Mouse (Mus musculus) cerebellum, adult 2 months (tissue): ENCODE measurements around the gene Ccng2.

Experiments
- CTCF ChIP-seq: fragments of 200-500 bp; IDR thresholded peaks from 2 replicates; pipeline ENCODE4 v1.5.1; 2011; ENCODE audit warnings: low read depth, mild to moderate bottlenecking, control low read depth, low read length, moderate library complexity, borderline replicate concordance; ENCODE audit not compliant: insufficient read depth
- POLR2A ChIP-seq: fragments of 200-500 bp; IDR thresholded peaks from 2 replicates; pipeline ENCODE4 v1.6.1; 2011; ENCODE audit warnings: low read length, control low read depth, borderline replicate concordance; ENCODE audit not compliant: insufficient read depth

- TF ChIP-seq CTCF: no peak
- no peak for TF ChIP-seq POLR2A
Measured at GRCm38 (mm10) chr5:93282446-93283107, 15.5 kb downstream of the Ccng2 start.
